In genomic region chr3:60569781-60570180, GRCm38 (mm10) we compare ENCODE assay signal across 9 mouse cellular contexts.
A peak's percentile ranks its signal among the peaks of the same experiment; 100 is the strongest.
DNase-seq lines count a peak whose midpoint lies in the region; ATAC-seq lines count a peak whose summit lies in the region.
"Had no signal": no experiment of that assay in that cellular context is flagged by ENCODE, and none has a peak within 500 bp of the region (broad histone marks: within the 10 kb centered on the region; RNA-seq: fewer than 3 reads in every experiment).

No protein-coding gene starts in this region.

- no peak for DNase-seq in heart, embryonic 10.5 days (ENCODE audit: low spot score)
- no peak for DNase-seq in liver
- no peak for DNase-seq in thymus, postnatal 36 days
- DNase-seq in thymus, postnatal 25 days = no peak

- no peak overlapping the region for H3K4me3 ChIP-seq in heart, embryonic 12.5 days
- H3K4me3 ChIP-seq in heart, embryonic 10.5 days = no peak overlapping the region
- no peak overlapping the region for H3K4me3 ChIP-seq in liver, embryonic 12.5 days
- no peak overlapping the region for H3K4me3 ChIP-seq in brown adipose tissue, adult 24 weeks (ENCODE audit: insufficient read depth, low read depth, low read length)
- H3K4me3 ChIP-seq in neural tube, embryonic 12.5 days = no peak overlapping the region
- H3K4me3 ChIP-seq: embryonic facial prominence, embryonic 15.5 days had no signal

- WGBS in heart, embryonic 12.5 days = 63% methylated on average over 2 of the region's 2 CpGs
- whole genome bisulfite sequencing in heart, embryonic 10.5 days = 86% methylated on average over 2 of the region's 2 CpGs
- WGBS in liver, embryonic 12.5 days (ENCODE audit: insufficient replicate concordance) = 61% methylated on average over 2 of the region's 2 CpGs
- WGBS in neural tube, embryonic 12.5 days = 46% methylated on average over 2 of the region's 2 CpGs

- no peaks in the 10 kb centered on the region for H3K36me3 ChIP-seq in heart, embryonic 12.5 days
- H3K36me3 ChIP-seq in heart, embryonic 10.5 days = no peaks in the 10 kb centered on the region
- peaks cover 19% of the 10 kb centered on the region; the same call in 1 of the 2 replicates for H3K36me3 ChIP-seq in liver, embryonic 12.5 days
- no peaks in the 10 kb centered on the region for H3K36me3 ChIP-seq in neural tube, embryonic 12.5 days
- H3K36me3 ChIP-seq: embryonic facial prominence, embryonic 15.5 days had no signal

- no peaks in the 10 kb centered on the region for H3K27me3 ChIP-seq in heart, embryonic 12.5 days (replicated peaks)
- no peaks in the 10 kb centered on the region for H3K27me3 ChIP-seq in heart, embryonic 10.5 days (ENCODE audit: insufficient read depth, poor library complexity, severe bottlenecking)
- H3K27me3 ChIP-seq in liver, embryonic 12.5 days (replicated peaks) = no peaks in the 10 kb centered on the region
- H3K27me3 ChIP-seq in neural tube, embryonic 12.5 days (replicated peaks) = no peaks in the 10 kb centered on the region
- H3K27me3 ChIP-seq: embryonic facial prominence, embryonic 15.5 days had no signal

- no peak for ATAC-seq in heart, embryonic 12.5 days (ENCODE audit: insufficient number of reproducible peaks, low FRiP score)
- no peak for ATAC-seq in liver, embryonic 12.5 days
- ATAC-seq in neural tube, embryonic 12.5 days (ENCODE audit: low FRiP score, low read depth) = 0 out of 2 replicates have a peak, but pooled peaks have one; percentile 31

- peaks cover 43% of the 10 kb centered on the region for H3K4me1 ChIP-seq in heart, embryonic 12.5 days (replicated peaks)
- peaks cover 40% of the 10 kb centered on the region for H3K4me1 ChIP-seq in heart, embryonic 10.5 days
- H3K4me1 ChIP-seq in liver, embryonic 12.5 days = peaks cover 74% of the 10 kb centered on the region
- peaks cover 21% of the 10 kb centered on the region for H3K4me1 ChIP-seq in brown adipose tissue, adult 24 weeks (ENCODE audit: control insufficient read depth, insufficient read depth, insufficient read length, low read length)
- peaks cover 17% of the 10 kb centered on the region for H3K4me1 ChIP-seq in neural tube, embryonic 12.5 days

- H3K9me3 ChIP-seq in heart, embryonic 12.5 days (replicated peaks) = no peaks in the 10 kb centered on the region
- H3K9me3 ChIP-seq in heart, embryonic 10.5 days = no peaks in the 10 kb centered on the region
- H3K9me3 ChIP-seq in liver, embryonic 12.5 days (replicated peaks) = no peaks in the 10 kb centered on the region
- no peaks in the 10 kb centered on the region for H3K9me3 ChIP-seq in neural tube, embryonic 12.5 days
- H3K9me3 ChIP-seq: embryonic facial prominence, embryonic 15.5 days had no signal

- no peak overlapping the region for H3K4me2 ChIP-seq in heart, embryonic 12.5 days
- H3K4me2 ChIP-seq in liver, embryonic 12.5 days = no peak overlapping the region
- no peak overlapping the region for H3K4me2 ChIP-seq in neural tube, embryonic 12.5 days (replicated peaks)
- H3K4me2 ChIP-seq: embryonic facial prominence, embryonic 15.5 days had no signal

- no peak overlapping the region for H3K9ac ChIP-seq in heart, embryonic 12.5 days
- no peak overlapping the region; the same call in 1 of the 2 replicates for H3K9ac ChIP-seq in liver, embryonic 12.5 days
- H3K9ac ChIP-seq in neural tube, embryonic 12.5 days = no peak overlapping the region
- H3K9ac ChIP-seq: embryonic facial prominence, embryonic 15.5 days had no signal

- H3K27ac ChIP-seq in heart, embryonic 12.5 days (ENCODE audit: poor library complexity, severe bottlenecking) = peak overlapping the region; percentile 6; the same call in 1 of the 2 replicates
- H3K27ac ChIP-seq in heart, embryonic 10.5 days = no peak overlapping the region
- peak overlapping the region; percentile 80 for H3K27ac ChIP-seq in liver, embryonic 12.5 days
- H3K27ac ChIP-seq in brown adipose tissue, adult 24 weeks (replicated peaks; ENCODE audit: low read depth, low read length) = peak overlapping the region; percentile 61
- no peak overlapping the region for H3K27ac ChIP-seq in neural tube, embryonic 12.5 days
- H3K27ac ChIP-seq: embryonic facial prominence, embryonic 15.5 days had no signal

Comparison
In these comparisons a context has a peak if more than half of its experiments do, and no peak if none do; other contexts are left out.
1. H3K27ac ChIP-seq: peak in heart, embryonic 12.5 days (single experiment), liver, embryonic 12.5 days (single experiment) and brown adipose tissue, adult 24 weeks (single experiment); none in heart, embryonic 10.5 days (single experiment) and neural tube, embryonic 12.5 days (single experiment).